Mouse (Mus musculus) spleen, adult 2 months (tissue): ENCODE measurements around the gene Zar1. TPM values are rescaled to one million over a fixed set of nuclear protein-coding genes. Genes with fewer than 3 reads are reported as not detected.
A peak's percentile ranks its signal among the peaks of the same experiment; 100 is the strongest.
"Not testable (repeated sequence)": the region's sequence is repeated elsewhere in the genome, so short reads cannot be mapped to it uniquely, and the experiment has no call there.

ENCODE experiments used
- DNase-seq, 2 experiments: peaks; one replicate each; pipeline versions ENCODE4 v3.0.0 to v3.0.0-alpha.2; 2012 to 2021; ENCODE audit warnings: low spot score in 2 of 2, low read depth in 1 of 2
- H3K27ac ChIP-seq: fragments of 200-500 bp; 2 replicates; pipeline ENCODE4 v1.5.1; 2012; ENCODE audit warnings: low read length, inconsistent platforms; ENCODE audit not compliant: insufficient read depth
- H3K27me3 ChIP-seq: fragments of 200-500 bp; 2 replicates; pipeline ENCODE4 v1.6.1; 2012; ENCODE audit warnings: mild to moderate bottlenecking, moderate library complexity, low read length, inconsistent platforms; ENCODE audit not compliant: control insufficient read depth, insufficient read depth
- H3K36me3 ChIP-seq: fragments of 200-500 bp; 2 replicates; pipeline ENCODE4 v1.6.1; 2012; ENCODE audit warnings: mild to moderate bottlenecking, low read length, inconsistent platforms; ENCODE audit not compliant: control insufficient read depth, insufficient read depth
- H3K4me1 ChIP-seq: fragments of 200-500 bp; 2 replicates; pipeline ENCODE4 v1.6.1; 2011; ENCODE audit warnings: inconsistent platforms; ENCODE audit not compliant: control insufficient read depth, insufficient read depth, insufficient read length
- H3K4me3 ChIP-seq: fragments of 200-500 bp; 2 replicates; pipeline ENCODE4 v1.5.1; 2011; ENCODE audit warnings: mild to moderate bottlenecking, inconsistent platforms; ENCODE audit not compliant: insufficient read depth, insufficient read length; ENCODE audit errors: extremely low read depth
- CTCF ChIP-seq: fragments of 200-500 bp; IDR thresholded peaks from 2 replicates; pipeline ENCODE4 v1.5.1; 2011; ENCODE audit warnings: mild to moderate bottlenecking, inconsistent platforms; ENCODE audit not compliant: insufficient read depth, insufficient read length, insufficient replicate concordance; ENCODE audit errors: extremely low read depth
- POLR2A ChIP-seq: fragments of 200-500 bp; IDR thresholded peaks from 2 replicates; pipeline ENCODE4 v1.6.1; 2011; ENCODE audit warnings: low read depth, low read length, inconsistent platforms
- WGBS: fragments of 180-500 bp; shearing (Covaris S2); methylation state at CpG from one replicate; pipeline ENCODE4 v1.1.7; 2018; 5-methylcytosine and 5-hydroxymethylcytosine counted together
- polyA plus RNA-seq: library from polyadenylated mRNA; depleted of rRNA; stranded (reverse); fragments of >200 nt; gene quantifications from 2 replicates; pipeline ENCODE4 v1.2.3, GENCODE M21; 2012; rRNA removed

Gene Zar1
- not detected in 2 replicates for polyA plus RNA-seq

GRCm38 (mm10) chr5:72580970-72581332 lies at the start of gene Zar1:
Gene Zar1, minus strand, starts transcription at chr5:72581254.
- WGBS: 21% methylated on average over 19 of the region's 21 CpGs

GRCm38 (mm10) chr5:72630026-72630425 lies 49.0 kb upstream of the Zar1 start:
- peaks cover 2% of the 10 kb centered on the region; the same call in 1 of the 2 replicates for H3K4me1 ChIP-seq
- no peaks in the 10 kb centered on the region for H3K27me3 ChIP-seq
- DNase-seq: no peak

More at GRCm38 (mm10) chr5:72580970-72581332, at the start of gene Zar1:
- DNase-seq, H3K27ac ChIP-seq, H3K4me1 ChIP-seq, H3K36me3 ChIP-seq, H3K27me3 ChIP-seq: not testable (repeated sequence)
- H3K4me3 ChIP-seq: peak within 1 kb of the TSS; percentile 49; the same call in 1 of the 2 replicates

GRCm38 (mm10) chr5:72621022-72621421 lies 40.0 kb upstream of the Zar1 start:
- TF ChIP-seq POLR2A (no peak), CTCF (no peak)
- Histone ChIP-seq H3K27me3 (no peaks in the 10 kb centered on the region), H3K36me3 (no peaks in the 10 kb centered on the region), H3K4me1 (no peaks in the 10 kb centered on the region), H3K4me3 (no peak overlapping the region), H3K27ac (no peak overlapping the region)
- 94% methylated on average over 1 of the region's 1 CpGs for WGBS
- DNase-seq: no peak

More at GRCm38 (mm10) chr5:72630026-72630425, 49.0 kb upstream of the Zar1 start:
- Histone ChIP-seq H3K36me3 (no peaks in the 10 kb centered on the region), H3K4me3 (no peak overlapping the region), H3K27ac (no peak overlapping the region)
- TF ChIP-seq POLR2A (no peak), CTCF (no peak)
- 91% methylated on average over 6 of the region's 6 CpGs for WGBS

- Histone ChIP-seq H3K27ac (no peak overlapping the region), H3K4me3 (no peak overlapping the region), H3K27me3 (no peaks in the 10 kb centered on the region), H3K4me1 (no peaks in the 10 kb centered on the region), H3K36me3 (no peaks in the 10 kb centered on the region)
- TF ChIP-seq CTCF: no peak
- TF ChIP-seq POLR2A: no peak
- DNase-seq: no peak
- 67% methylated on average over 4 of the region's 4 CpGs for WGBS
These were observed 36.4 kb upstream of the Zar1 start for GRCm38 (mm10) chr5:72617413-72617812.

GRCm38 (mm10) chr5:72603138-72603537 lies 22.1 kb upstream of the Zar1 start:
- no peak overlapping the region for H3K4me3 ChIP-seq
- WGBS: 89% methylated on average over 4 of the region's 4 CpGs
- TF ChIP-seq CTCF: no peak
- TF ChIP-seq POLR2A: no peak
- no peaks in the 10 kb centered on the region for H3K4me1 ChIP-seq
- H3K27ac ChIP-seq: no peak overlapping the region
- no peaks in the 10 kb centered on the region for H3K36me3 ChIP-seq
- H3K27me3 ChIP-seq: no peaks in the 10 kb centered on the region
- no peak for DNase-seq

- peak in 1 of 2 experiments; percentile 28 for DNase-seq
- Histone ChIP-seq H3K4me3 (no peak overlapping the region), H3K36me3 (no peaks in the 10 kb centered on the region), H3K27me3 (no peaks in the 10 kb centered on the region), H3K4me1 (no peaks in the 10 kb centered on the region), H3K27ac (no peak overlapping the region)
- WGBS: 14% methylated on average over 5 of the region's 5 CpGs
- TF ChIP-seq POLR2A (no peak), CTCF (peak; percentile 26; the same call in 1 of the 2 replicates)
These were observed 20.0 kb upstream of the Zar1 start for GRCm38 (mm10) chr5:72601006-72601405.

- TF ChIP-seq CTCF (no peak), POLR2A (no peak)
- Histone ChIP-seq H3K4me1 (no peaks in the 10 kb centered on the region; the same call in 1 of the 2 replicates), H3K36me3 (no peaks in the 10 kb centered on the region), H3K4me3 (no peak within 1 kb of the TSS; the same call in 1 of the 2 replicates), H3K27ac (no peak within 1 kb of the TSS), H3K27me3 (peaks cover 3% of the 10 kb centered on the region)
- DNase-seq: no peak
- 9% methylated on average over 38 of the region's 38 CpGs for WGBS
These were observed 6.2 kb upstream of the Zar1 start, which contains the start of gene Gm5868 for GRCm38 (mm10) chr5:72587192-72587681. Gene Gm5868, minus strand, starts transcription at chr5:72587551.

GRCm38 (mm10) chr5:72586667-72587191 lies 5.7 kb upstream of the Zar1 start:
- H3K4me1 ChIP-seq, H3K36me3 ChIP-seq, H3K4me3 ChIP-seq, H3K27me3 ChIP-seq, DNase-seq, H3K27ac ChIP-seq: not testable (repeated sequence)
- WGBS: 51% methylated on average over 25 of the region's 25 CpGs

GRCm38 (mm10) chr5:72586122-72586521 lies 5.1 kb upstream of the Zar1 start:
- H3K4me1 ChIP-seq, H3K27ac ChIP-seq, H3K36me3 ChIP-seq, H3K27me3 ChIP-seq, H3K4me3 ChIP-seq, DNase-seq: not testable (repeated sequence)
- 50% methylated on average over 7 of the region's 7 CpGs for WGBS

- H3K4me3 ChIP-seq: peak overlapping the region; percentile 49; the same call in 1 of the 2 replicates
- not testable (repeated sequence) for H3K36me3 ChIP-seq, DNase-seq, H3K27ac ChIP-seq, H3K27me3 ChIP-seq, H3K4me1 ChIP-seq
- 8% methylated on average over 64 of the region's 73 CpGs for WGBS
These were observed 725 bp downstream of the Zar1 start for GRCm38 (mm10) chr5:72580088-72580969.
